Mouse (Mus musculus) cerebellum, adult 9-11 months (tissue): ENCODE results near the gene Atp2b2.

Experiments used
- DNase-seq: peaks from one replicate; pipeline ENCODE4 v3.0.0; 2022

Gene Atp2b2

DNA sequence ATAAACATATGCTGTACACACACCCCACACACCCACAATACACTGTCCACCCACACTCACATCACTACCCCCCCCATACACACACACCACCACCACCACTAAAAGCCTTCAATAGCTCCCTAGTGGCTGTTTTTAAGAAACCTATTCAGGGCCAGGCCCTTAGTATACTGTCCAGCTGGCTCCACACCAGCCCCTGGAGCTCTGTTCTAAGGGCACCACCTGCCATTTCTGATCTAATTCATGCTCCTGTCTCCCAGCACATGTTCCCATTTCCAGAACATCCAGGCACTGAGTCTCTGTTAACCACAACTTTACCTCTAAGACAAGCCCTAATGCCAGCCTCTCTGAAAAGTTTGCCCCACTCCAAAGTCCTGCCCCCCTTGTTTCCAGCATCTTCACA lies 186.8 kb downstream of the Atp2b2 start:
- peak; percentile 82 for DNase-seq

DNA sequence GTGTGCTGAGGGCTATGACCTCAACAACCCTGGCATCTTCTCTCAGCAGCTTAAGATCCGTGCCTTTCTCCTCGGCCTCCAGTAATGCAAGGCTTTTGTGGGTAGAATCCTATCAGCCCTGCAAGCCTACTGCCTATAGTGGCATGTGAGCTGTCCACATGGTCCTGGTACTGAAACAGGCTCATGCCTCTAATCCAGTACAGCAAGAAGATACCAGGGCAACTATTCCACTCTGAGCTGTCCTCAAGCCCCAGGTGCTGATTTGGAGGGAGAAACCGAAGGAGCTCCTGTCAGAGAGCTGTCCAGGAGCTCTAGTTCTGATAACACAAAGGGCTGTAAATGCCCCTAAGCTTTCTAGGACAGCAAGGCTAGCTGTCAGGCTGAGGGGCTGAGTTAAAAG lies 190.1 kb downstream of the Atp2b2 start:
- no peak for DNase-seq

DNA sequence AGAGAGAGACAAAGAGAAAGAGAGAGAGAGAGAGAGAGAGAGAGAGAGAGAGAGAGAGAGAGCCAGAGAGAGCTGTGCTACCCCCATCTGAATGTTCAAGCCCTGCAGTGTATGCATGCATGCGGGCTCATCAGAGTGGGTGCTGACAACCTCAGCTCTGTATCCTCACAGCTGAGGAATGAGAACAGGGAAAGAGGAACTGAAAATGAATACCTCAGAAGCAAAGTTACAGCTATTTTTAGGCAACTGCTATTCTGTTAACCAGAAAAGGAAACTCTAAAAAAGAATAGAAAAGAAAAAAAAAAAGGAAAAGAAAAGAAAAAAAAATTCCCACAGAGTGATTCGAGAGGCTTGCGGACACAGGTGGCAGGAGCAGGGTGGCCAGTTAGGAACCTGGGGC lies 192.6 kb downstream of the Atp2b2 start:
- DNase-seq: no peak

DNA sequence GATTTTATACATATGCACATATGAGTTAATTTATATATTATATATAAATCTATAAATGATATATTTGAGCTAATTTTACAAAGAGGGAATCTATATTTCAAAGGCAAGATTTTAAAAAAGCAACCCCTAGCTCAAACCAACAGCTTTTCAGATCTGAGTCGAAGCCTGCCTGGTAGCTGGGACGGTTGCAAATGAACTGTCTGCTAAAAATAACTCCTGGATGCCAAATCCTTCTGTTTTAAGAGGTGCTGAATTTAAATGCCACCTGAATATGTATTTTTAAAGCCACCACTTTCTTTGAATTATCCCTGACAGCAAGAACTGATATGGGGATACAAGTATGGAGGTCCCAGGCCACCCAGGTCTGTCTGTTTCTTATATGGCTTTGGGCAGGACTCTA lies 193.8 kb downstream of the Atp2b2 start:
- no peak for DNase-seq

DNA sequence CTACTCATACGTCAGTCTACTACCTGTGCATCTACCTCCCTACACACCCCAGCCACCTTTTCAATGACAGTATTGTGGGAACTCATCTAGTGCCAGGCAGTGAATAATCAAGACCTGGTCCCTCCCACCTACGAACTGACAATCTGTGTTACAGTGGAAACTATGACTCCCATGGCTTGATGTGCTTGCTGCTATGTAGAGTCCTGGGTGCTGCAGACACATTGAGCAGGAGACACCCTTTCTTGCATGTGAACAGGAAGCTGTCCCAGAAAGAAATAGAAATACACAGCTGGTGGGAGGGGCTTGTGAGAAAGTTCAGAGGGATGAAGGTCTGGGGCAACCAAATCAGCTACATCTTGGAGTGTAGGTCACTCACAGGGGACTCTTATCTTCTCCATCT lies 195.3 kb downstream of the Atp2b2 start:
- DNase-seq: no peak

DNA sequence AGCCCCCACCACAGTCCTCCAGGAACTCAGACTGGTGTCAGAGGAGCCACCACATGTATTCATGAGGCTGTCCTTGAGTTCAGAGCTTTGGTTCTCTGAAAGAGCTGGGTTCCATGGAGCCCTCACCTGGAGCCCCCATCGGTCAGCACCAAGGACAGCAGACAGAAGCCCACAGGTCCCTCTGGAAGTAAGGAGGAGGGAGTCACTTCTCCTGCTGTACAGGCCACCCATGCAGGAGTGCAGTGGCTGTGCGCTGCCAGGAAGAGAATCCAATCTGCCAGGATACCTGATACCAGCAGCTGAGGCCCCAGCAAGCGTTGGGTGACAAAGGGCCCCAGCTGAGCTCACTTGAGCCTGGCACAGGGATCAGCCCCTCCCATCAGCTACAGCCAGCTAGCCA lies 199.2 kb downstream of the Atp2b2 start:
- no peak for DNase-seq

DNA sequence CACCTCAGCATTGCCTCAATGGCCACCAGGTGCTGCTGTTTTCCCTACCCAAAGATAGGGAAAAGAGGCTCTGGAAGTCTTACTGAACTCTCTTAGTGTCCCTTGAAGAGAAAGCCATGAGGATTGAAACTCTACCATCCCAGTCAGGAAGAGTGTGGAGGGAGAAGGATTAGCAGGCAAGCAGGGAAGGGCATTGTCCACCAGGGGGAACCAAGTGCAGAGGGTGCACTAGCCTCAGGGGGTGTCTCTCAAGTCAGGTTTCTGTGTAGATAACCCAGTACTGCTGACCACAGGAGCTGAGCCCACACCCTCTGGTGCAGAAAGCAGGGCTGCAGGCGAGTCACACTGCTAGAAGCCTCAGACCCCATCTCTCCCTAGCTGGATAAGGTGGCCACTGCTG lies 203.9 kb downstream of the Atp2b2 start:
- no peak for DNase-seq

DNA sequence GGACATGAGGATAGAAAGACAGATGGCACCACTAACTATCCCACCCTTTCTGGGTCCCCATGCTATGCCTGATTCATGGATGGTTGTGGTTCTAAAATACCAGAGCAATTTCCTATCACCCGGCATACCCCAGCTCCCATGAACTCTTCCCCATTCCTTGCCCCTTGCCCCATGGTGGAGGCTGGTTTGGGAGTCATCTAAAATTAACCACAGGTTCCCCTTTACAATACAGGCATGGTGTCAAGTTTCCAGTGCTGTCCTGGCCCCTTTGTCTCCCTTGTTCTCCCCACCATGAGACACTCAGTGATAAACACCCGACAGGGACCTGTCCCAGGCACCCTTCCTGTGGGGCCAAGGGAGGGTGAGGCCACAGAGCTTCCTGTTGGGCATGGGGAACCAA lies 204.7 kb downstream of the Atp2b2 start:
- no peak for DNase-seq

DNA sequence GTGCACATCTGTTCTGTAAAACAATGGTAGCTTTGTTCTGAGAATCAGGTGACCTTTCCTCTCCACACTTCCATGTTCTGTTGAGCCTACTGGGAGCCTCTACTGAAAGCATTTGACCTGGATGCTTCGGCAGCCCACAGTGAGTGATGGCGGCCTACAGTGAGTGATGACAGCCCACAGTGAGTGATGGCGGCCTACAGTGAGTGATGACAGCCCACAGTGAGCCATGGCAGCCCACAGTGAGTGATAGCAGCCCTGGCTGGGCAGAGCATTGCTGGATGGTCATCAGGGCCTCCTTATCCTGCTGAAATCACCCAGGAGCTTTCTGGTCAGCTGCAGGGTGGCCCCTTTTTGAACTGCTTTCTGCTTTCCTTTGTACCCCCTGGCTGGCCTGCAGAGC lies 205.9 kb downstream of the Atp2b2 start:
- DNase-seq: no peak

DNA sequence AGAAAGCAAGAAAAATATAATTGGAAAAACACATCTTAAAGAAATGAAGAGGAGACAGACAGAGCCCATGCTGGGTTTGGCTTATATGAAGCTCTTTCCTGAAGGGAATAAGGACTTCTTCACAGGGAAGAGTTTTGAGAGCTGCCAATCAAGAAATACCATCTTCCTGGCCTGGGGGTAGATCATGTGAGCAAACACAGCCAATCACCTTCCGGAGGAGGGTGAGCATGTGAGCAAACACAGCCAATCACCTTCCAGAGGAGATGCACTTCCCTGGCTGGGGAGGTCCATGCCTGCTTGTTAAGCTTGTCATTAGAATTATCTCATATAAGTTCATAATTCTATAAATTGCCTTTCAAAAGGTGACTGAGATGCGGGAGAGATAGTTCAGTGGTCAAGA lies 211.9 kb downstream of the Atp2b2 start:
- DNase-seq: no peak

DNA sequence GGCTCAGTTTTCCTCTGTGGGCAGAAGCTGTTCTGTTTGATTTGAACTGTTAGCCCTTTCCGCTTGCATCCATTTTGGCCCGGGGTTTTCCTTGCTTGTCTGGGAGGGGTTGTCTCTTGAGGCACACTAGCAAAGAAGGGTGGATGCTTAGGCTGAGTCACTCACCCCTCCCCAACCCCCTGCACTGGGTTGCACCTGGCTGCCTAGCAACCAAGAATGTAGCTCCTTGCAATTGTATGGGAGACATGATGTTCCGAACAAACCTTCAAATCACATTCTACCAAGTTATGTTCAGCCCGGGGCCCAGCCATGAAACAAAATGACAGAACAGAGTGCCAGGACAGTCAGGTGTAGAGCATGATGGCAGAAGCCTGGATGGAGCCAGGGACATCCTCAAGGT lies 215.1 kb downstream of the Atp2b2 start:
- DNase-seq: no peak

DNA sequence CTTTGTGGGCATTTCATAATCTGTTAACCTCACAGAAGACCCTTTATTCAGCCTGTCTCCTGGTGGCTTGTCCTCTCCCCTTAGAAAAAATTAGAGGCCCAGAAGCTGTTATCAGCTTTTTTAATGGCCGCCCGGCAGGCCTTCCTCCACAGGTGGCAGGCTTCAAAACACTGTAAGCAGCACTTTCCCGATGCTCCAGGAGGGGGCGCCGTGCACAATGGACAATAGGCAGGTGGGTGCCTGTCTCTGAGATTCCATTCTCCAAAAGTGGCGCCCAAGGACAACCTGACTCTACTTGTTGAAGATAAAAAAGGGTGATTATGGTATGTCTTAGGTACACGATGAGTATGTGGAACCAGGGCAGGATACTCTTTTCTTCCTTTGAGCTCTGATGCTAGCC lies 220.0 kb downstream of the Atp2b2 start:
- DNase-seq: peak; percentile 79

DNA sequence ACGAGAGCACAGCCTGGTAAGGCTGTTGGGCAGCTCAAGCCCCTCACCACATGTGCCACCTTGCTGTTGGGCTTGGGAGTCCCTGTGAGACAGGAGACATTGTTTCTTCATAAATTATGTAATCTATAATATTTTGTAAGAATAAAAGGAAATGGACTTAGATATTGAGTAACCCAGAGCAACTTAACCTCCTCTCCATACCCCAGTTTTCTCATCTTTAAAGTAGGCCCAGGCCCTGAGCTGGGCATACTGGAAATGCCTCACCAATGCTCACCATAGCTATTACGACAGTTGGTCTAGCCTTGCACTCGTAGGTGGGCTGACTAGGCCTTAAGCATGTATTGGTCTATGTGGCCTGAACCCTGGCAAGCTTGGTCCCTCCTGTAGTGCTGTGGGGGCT lies 225.7 kb downstream of the Atp2b2 start:
- DNase-seq: no peak

DNA sequence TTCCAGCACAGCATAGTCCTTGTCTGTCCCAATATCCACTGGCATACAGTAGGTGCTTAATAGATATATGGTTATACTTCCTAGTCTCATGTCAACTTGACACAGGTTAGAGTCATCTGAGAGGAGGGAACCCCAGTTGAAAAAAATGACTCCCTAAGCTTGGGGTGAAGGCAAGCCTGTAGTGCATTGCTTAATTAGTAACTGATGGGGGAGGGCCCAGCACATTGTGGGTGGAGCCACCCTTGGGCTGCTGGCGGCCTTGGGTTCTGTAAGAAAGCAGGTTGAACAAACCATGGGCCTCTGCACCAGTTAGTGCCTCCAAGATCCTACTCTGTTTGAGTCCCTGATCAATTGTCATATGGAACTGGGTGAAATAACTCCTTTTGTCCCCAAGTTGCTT lies 231.0 kb downstream of the Atp2b2 start:
- DNase-seq: no peak

DNA sequence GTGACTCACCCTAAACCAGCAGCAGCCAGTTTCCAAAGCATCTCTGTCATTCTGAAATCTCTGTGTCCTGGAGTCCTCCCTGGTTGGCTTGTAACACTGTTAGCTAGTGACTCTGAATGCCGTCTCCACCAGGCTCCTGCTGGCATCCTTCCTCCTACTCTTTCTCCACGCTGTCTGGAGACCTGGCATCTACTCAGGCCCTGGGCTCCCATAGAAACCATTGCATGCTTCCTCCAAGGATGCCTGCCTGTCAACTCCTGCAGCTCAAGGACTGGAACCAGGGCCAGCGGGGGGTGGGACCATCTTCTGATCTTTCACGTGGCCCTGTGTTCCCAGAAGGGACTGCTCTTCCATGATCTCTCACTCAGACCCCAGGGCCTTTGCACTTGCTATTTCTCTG lies 231.7 kb downstream of the Atp2b2 start:
- DNase-seq: peak; percentile 61

DNA sequence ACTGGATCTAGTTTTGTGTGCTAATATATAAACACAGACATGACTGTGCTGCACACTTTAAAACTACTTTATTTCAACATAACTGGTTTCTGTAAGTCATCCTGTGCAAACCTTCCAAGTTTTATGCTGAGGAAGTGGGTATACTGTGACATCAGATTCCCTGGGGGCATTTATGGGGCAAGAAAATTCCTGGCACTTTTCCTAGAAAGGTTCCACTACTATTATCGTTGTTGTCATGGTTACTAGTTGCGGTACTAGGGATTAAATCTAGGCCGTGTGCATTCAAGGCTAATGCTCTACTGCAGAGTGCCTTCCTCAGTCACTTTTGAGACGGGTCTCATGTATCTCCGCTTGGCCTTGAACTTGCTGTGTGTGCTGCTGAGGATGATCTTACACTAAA lies 236.2 kb downstream of the Atp2b2 start:
- DNase-seq: no peak

DNA sequence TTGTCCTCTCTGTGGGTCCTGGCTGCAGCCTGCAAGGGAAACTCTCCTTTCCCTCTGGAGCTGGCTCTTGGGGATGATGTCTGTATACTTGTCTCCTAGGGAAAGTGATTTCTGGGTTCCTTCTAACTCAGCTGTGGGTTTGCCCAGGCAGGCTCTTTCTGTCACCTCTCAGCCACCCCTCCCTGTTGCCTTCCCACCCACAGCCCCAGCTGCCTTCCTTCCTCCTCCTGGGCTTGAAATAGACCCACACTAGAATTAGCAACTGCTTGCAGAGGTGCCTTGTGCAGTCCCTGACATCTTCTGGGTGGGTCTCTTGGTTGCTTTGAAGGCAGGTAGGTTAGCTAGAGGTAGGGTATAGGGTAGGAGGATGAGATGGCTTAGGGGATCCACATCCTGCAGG lies 241.2 kb downstream of the Atp2b2 start:
- no peak for DNase-seq

DNA sequence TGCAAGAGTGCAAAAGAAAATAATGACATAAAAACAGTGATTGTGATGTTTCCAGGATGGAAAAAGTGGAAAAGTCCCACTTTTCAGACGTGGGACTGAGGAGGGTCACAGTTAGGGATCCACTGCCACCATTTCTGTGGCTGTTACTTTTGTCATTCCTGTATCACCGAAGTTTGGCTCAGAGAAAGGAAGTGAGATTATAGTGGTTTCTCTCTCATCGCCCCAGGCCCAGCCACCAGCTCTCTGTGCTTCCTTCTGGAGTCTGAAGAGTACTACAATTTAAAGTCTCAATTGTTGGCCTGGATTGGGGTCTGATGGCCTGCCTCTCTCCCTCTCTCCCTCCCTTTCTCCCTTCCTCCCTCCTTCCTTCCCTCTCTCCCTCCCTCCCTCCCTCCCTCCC lies 242.5 kb downstream of the Atp2b2 start:
- no peak for DNase-seq

DNA sequence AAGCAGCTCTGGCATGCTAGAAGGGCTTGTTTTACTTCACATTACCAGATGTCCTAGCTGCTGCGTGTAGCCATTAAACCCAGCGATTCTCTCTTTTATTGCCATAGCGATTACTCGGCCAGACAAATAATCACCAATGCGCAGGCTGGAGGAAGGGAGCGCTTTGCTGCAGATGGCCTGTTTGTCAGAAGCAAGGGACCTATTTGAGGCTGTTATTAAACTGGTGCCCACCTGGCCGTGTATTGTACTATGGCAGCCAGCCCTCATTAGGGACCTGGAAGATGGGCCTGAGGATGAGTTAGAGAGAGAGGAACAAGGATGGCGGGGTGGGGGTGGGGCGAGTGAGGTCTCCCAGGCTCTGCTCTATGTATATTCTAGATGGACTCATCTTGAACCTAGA lies 243.1 kb downstream of the Atp2b2 start:
- DNase-seq: no peak

DNA sequence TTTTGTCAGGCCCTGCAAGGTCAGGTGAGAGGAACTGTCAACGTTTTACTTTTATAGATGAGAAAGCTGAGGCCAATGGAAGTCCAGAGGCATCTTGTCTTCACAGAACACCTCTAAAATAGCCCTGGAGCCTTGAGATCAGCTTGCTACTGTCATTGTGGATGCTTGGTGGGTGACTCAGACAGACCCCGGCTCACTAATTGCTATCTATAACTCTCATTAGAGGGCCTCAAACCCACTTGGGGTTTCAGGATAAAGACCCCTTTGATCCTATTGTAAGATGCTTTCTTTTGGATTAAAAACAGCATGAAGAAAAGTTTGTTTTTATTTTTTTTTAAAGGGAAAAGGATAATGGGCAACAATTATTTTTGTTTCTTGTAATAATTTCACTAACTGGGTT lies 243.5 kb downstream of the Atp2b2 start:
- no peak for DNase-seq

DNA sequence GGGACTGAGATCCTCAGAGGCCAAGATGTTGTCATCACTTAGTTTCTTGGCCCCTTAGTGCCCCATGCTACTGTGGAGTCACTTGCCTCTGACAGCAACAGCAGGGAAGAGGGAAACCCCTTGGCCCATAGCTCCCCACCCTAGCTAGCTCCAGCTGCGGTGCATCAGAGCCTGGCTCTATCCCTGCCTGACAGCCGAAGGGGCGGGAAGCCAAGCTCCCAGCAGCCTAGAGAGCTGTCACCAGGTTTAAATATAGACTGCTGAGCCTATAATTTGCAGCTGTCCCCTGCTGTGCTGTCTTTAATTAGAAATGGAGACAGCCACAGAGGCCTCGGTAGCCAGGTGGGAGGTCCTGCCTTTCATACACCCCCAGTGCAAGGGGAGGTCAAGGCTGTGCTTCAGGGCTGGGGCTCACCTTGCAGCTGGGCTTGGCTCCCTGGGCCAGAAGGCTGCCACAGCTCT lies 247.1 kb downstream of the Atp2b2 start:
- DNase-seq: peak; percentile 42

DNA sequence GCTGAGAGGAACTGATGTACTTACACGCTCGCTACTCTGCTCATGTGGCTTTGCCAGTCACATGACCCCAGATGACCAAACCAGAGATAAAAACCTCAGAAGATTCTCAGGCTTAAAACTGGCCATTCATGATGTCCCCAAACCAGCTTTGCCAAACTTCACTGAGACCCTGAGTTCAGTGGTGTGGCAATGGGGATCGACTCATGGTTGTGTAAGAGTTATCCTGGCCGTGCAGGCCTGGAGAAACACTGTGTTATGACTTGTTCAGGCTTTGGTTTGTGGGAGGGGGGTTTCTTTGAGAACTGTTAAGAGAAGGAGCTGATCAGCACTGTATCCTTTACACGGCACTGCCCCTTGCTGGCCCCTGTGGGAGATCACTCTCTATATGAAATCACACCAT lies 250.0 kb downstream of the Atp2b2 start:
- DNase-seq: no peak

DNA sequence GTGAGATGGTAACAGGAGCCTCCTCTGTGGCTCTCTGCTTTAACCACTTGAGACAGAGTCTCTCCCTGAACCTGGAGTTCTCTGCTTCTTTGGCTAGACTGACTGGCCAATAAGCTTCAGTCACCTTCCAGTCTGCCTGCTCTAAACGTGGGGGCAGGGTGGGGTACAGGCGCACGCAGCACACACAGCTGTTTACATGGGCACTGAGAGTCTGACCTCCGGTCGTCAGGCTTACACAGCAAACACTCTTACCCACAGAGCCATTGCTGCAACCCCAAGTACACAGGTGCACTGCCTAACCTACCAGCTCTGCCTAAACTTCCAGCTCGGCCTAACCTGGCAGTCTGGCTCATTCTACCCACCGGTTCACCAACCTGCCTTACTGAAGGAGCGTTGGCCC lies 251.4 kb downstream of the Atp2b2 start:
- no peak for DNase-seq

DNA sequence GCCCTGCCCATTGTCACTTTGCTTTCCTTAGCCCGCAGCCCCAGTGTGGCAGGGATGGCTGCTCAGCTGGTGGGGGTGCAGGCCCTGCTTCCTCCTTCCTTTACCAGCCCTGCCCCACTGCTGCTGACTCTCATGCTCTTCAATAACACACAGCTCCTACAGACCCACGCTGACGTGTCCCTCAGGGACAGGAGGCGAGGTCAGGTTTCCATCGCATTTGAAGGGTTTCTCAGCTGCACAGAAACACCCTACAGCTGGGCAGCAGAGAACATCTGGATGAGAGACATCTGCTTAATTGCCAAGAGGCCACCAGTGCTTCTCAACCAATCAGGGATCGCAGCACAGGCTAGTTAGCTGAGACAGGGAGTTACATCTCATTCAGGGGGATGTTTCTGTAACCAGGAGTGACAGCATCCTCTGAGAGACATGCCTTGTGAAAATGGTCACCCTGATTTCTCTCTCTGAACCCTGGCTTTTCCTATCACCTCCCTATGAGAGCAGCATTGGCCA lies 254.9 kb downstream of the Atp2b2 start:
- no peak for DNase-seq

DNA sequence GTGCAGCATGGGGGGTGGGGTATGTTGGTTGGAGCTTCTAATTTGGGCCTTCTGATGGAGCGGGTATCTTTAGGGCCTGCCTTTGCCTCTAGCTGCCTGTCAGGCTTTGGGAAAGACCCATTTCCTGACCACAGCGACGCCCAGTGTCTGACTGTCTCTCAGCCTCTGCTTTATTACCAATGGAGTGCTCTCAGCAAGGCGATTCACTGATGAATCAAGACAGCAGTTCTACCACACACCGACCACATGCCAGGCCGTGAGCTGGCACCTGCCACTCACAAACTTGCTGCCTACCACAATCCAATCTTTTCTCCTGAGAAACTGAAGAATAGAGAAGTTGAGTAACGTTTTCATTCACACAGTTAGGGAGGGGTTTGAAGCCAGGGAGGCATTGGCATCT lies 256.8 kb downstream of the Atp2b2 start:
- no peak for DNase-seq

DNA sequence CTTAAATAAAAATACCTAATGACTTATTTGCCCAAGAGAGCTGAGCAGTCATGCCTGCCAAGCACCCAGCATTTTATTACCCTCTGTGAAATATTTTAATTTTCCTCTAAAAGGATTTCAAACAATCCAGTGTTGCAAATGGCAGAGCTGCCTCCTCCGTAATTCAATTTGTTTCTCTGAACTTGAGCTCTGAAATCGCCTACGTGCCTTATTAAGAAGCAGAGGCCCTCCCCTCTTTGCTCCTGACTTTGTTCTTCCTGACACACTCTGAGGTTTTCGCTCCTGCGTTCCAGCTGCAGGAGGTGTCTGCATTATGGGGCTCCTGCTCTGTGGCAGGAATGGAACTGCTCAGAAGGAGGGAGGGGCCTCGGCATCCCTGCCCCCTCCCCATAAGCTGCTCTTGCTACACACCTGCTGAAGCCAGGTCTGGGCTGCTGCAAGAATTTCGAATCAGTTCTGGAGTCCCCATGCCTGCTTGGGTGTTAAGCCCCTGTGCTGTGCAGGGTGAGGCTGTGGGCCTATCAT lies 264.1 kb downstream of the Atp2b2 start:
- DNase-seq: no peak
